Mouse (Mus musculus) cortical plate, adult 2 months (tissue): ENCODE data around the gene Cc2d2b. TPM values are rescaled to one million over a fixed set of nuclear protein-coding genes. Genes with fewer than 3 reads are reported as not detected.

ENCODE experiments used
- H3K27ac ChIP-seq: fragments of 200-500 bp; 2 replicates; pipeline ENCODE4 v1.5.1; 2012; ENCODE audit warnings: low read length, control low read depth, inconsistent platforms; ENCODE audit not compliant: insufficient read depth
- H3K4me1 ChIP-seq: fragments of 200-500 bp; 2 replicates; pipeline ENCODE4 v1.6.1; 2011; ENCODE audit warnings: low read length; ENCODE audit not compliant: control insufficient read depth, insufficient read depth
- H3K4me3 ChIP-seq: fragments of 200-500 bp; 2 replicates; pipeline ENCODE4 v1.5.1; 2011; ENCODE audit warnings: mild to moderate bottlenecking, low read length, control low read depth; ENCODE audit not compliant: insufficient read depth
- CTCF ChIP-seq: fragments of 200-500 bp; IDR thresholded peaks from 2 replicates; pipeline ENCODE4 v1.5.1; 2011; ENCODE audit warnings: mild to moderate bottlenecking, control low read depth, low read length; ENCODE audit not compliant: insufficient read depth; ENCODE audit errors: extremely low read depth
- POLR2A ChIP-seq: fragments of 200-500 bp; IDR thresholded peaks from 2 replicates; pipeline ENCODE4 v1.6.1; 2011; ENCODE audit warnings: mild to moderate bottlenecking, low read length, control low read depth; ENCODE audit not compliant: insufficient read depth; ENCODE audit errors: extremely low read depth
- polyA plus RNA-seq: library from polyadenylated mRNA; depleted of rRNA; stranded (reverse); fragments of >200 nt; gene quantifications from 2 replicates; pipeline ENCODE4 v1.2.3, GENCODE M21; 2012; rRNA removed

The Cc2d2b gene
- polyA plus RNA-seq, result 0.17 and 0.19 TPM in 2 replicates

DNA sequence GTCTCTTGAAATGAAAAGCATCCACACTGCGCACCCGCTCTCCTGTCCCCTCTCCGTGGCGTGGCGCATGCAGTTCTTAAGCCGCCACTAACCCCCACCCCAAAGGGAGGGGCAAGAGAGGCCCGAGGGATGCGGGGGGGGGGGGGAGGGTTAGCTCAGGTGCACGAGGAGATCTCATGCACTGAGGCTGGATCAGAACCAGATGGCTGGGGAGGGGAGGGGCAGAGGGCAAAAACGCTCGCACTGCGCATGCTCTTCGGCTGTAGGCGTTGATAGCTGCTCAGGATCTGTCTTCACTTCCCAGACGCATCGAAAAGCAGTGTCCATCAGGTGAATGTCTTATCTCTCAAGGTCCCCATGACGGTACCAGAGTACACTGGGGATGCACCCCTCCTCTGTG lies at the start of gene Cc2d2b:
TSS of gene Cc2d2b (plus strand) at position 195 of the 400 bp plus-strand sequence.
- TF ChIP-seq CTCF, result no peak
- no peak for TF ChIP-seq POLR2A
- Histone ChIP-seq H3K4me1 (no peaks in the 10 kb centered on the region), H3K4me3 (no peak within 1 kb of the TSS), H3K27ac (no peak within 1 kb of the TSS)

DNA sequence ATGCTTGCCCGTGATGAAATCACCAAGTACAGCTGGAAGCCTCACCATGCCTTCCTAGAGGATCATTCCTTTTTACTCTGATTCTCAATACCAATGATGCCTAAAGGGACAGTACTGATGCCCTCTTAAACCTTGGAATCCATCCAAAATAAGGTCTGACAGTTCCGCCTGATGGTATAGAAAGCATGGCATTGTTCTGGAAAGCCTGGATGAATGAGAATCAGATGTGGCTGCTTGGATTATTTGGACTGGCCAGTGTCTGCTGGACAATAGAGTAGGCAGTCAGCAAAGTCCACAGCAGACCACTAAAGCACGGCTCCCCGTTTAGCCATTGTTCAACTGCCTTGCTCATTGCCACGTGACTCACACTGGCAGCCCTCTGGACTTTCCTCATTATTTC lies 48.7 kb upstream of the Cc2d2b start:
- no peak overlapping the region for H3K4me3 ChIP-seq
- no peak for TF ChIP-seq CTCF
- H3K27ac ChIP-seq, result no peak overlapping the region
- no peaks in the 10 kb centered on the region for H3K4me1 ChIP-seq

DNA sequence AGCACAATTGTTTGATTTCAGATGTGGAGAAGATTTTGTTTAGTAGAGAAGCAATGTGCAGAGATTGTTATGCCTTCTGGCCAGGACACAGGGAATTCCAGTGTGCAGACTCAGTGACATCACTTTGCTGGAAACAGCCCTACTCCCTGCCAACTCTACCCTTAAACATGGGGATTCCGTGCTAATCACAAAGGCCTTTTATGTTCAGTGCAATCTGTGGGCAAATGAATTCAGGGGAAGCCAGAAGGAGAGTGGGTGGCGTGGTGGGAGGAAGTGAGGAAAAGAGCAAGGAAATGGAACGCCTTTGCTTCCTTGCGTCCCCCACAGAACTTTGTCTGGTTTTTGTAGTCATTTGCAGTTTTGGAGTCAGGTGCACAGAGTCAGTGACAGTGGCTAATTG lies 46.1 kb upstream of the Cc2d2b start:
- H3K27ac ChIP-seq, result no peak overlapping the region
- H3K4me1 ChIP-seq, result no peaks in the 10 kb centered on the region
- H3K4me3 ChIP-seq, result no peak overlapping the region
- TF ChIP-seq CTCF, result no peak
- TF ChIP-seq POLR2A, result no peak

DNA sequence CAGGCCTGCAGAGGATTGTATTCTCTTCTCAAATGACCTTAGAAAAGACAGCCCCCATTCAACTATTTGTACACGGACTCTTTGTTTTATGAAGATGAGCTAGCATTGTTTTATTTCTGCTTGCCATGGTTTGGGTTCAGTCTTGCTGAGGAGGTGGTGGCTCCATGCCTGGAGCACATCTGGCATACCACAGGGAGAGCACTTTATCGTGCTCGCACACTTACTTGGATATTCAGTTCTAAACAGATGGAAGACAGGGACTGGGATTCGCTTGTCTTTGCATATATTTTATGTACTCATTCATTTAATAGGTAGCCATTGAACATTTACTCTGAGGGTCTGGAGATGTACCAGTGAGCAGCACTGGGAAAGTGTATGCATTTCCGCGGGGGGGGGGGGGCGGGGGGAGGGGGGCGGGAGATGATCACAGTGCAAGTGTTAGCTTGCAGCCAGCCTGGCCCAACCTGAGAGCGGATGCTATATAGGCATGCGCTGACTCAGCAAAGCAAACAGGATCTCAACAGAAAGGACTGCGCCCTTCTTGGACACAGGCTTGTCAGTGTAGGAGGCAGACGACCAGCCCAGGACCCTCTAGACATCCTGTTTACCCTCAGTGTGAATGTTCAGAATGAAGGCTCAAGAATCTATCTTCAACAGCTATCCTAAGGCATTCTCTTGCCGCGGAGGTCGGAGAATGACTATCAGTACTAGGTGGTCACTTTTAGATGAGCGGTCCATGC lies 35.5 kb upstream of the Cc2d2b start:
- H3K4me1 ChIP-seq, result peaks cover 4% of the 10 kb centered on the region; the same call in 1 of the 2 replicates
- no peak for TF ChIP-seq CTCF
- TF ChIP-seq POLR2A, result no peak
- H3K27ac ChIP-seq, result peak overlapping the region; percentile 55
- no peak overlapping the region for H3K4me3 ChIP-seq

DNA sequence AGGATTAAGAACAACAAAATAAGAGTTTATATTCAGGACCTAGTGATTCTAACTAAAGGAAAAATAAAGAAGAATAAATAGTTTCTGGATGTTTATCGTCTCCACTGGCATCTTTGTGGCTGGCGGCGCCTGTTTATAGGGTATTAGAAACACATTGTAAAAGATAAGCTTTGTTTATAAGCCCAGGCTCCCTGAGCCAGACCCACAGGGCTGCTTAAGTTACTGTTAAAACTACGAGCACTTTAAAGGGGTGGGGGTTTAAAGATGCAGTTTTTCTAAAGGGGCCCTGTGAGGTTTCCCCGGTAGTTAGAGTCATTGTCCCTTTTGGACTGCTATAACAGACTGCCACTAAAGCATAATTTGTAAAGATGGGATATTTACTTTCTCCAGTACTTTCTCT lies 33.9 kb upstream of the Cc2d2b start:
- Histone ChIP-seq H3K4me3 (no peak overlapping the region), H3K27ac (no peak overlapping the region), H3K4me1 (peaks cover 5% of the 10 kb centered on the region; the same call in 1 of the 2 replicates)
- TF ChIP-seq CTCF, result no peak
- TF ChIP-seq POLR2A, result no peak

DNA sequence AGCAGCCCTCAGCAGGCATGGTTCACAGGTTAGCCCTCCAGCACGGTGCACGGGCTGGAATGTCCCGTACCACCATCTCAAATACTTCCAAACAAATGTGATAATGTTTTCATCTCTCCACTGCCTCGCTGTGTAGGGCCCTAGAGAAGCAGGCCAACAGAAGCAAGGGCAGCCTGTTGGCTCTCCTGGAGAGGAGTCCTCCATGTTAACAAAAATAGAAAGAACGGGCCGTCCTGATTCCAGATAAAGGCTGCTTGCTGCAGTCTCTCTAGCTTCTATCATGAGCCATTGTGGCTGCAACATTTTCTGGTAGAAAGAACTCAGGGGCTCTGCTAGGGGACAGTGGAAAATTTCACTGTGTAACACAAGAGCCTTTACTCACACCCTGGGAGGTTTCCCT lies 31.6 kb upstream of the Cc2d2b start:
- H3K4me3 ChIP-seq, result no peak overlapping the region
- H3K4me1 ChIP-seq, result peaks cover 8% of the 10 kb centered on the region
- no peak overlapping the region for H3K27ac ChIP-seq
- no peak for TF ChIP-seq CTCF
- no peak for TF ChIP-seq POLR2A

DNA sequence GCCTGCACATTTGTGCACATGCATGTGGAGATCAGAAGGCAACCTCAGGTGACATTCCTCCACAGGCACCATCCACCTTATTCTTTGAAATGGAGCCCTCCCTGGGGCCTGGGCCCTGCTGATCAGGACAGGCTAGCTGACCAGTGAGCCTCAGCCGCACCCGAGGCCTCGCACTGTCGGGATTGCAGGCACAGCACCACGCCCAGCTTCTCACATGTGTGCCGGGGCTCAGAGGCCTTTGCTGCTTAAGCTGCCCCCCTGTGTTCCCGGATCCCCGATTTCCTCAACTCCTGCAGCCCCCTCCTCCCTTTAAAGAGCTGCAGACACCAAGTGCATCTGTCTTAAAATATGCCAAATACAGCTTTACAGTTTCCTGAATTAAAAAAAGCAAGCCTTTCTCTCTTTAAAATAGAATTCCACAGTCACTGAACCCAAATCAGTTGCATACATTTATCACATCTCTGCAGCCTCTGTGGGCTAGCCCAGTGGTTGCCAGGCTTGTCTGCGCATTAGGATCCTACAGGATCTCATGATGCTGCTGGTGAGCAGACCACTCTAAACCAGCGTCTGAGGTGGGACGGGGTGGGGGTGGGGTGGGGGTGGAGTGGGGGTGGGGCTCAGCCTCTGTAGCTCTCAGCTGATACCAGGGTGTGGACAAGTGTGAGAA lies 29.0 kb upstream of the Cc2d2b start:
- Histone ChIP-seq H3K4me1 (peaks cover 5% of the 10 kb centered on the region), H3K4me3 (no peak overlapping the region), H3K27ac (no peak overlapping the region)
- TF ChIP-seq POLR2A, result no peak
- TF ChIP-seq CTCF, result no peak

DNA sequence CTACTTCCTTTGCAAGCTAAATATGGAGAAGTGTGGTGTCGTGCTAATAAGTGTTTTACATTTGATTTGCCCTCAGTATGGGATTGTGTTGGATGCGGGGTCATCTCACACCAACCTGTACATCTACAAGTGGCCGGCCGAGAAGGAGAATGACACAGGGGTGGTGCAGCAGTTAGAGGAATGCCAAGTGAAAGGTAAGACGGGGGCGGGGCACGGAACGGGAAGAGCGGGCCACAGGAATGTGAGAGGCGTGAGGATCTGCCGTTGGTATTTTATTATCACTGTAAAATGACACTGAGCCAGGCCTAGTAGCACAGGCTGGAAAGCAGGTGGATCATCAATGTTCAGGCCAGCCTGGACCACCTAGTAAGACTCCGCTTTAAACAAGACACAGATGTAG lies 28.2 kb upstream of the Cc2d2b start:
- H3K27ac ChIP-seq, result no peak overlapping the region
- TF ChIP-seq CTCF (no peak), POLR2A (no peak)
- no peak overlapping the region for H3K4me3 ChIP-seq
- H3K4me1 ChIP-seq, result peaks cover 5% of the 10 kb centered on the region

DNA sequence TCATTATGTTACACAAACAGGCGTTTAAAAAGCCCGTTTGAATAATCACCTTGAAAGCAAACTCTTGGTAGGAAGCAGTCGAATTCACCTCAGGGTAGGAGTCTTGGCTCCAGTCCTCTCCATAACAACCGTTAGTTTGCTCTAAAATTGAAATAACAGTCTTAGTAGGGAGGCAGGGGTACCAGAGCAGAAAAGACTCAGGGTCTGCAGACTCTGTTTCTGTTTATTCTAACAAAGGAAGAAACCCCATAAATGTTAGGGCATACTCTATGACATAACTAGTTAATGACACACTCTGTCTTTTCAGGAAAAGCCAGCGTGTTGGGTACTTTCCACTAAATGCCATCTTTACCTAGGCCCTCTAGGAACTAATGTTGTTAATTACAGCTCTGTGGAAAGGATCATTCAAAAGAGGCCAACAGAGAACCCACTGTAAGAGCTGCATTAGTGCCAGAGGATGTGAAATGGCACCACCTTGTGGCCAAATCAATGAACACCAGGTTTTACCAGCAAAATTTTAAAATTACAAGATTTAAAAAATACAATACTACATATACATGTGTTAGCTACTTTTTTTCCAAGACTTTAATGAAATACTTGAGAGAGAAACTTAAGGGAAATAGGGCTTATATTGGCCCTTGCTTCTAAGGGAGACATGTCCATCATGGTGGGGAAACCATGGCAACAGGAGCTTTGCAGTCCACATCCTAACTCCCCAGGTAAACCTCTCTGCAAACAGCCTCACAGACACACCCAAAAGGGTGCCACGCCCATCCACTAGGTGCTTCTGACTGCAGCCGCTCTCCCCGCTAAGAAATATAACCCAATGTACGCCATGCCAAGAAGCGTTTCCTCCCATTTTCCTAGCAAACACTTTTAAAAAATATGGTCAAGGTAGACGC lies 26.2 kb upstream of the Cc2d2b start:
- Histone ChIP-seq H3K4me1 (peaks cover 5% of the 10 kb centered on the region), H3K4me3 (no peak overlapping the region), H3K27ac (no peak overlapping the region)
- TF ChIP-seq CTCF (peak; percentile 68), POLR2A (no peak)

DNA sequence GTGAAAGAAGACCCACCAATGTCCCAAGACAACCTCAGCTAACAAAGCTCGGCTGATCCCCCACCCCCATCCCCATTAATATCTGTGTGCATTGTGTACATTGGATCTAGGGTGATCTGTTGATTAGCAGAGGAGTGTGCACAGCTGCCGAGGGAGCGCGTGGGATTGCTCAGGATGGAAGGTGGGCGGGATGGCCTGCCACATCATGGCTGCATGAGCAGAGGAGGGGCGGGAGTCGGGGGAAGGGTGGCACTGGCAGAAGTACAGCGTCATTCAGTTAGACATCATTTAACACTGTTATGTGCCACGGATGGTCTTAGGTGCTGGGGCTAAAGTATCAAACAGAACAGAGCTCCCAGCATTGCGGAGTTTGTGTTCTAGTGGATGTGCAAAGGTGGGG lies 25.0 kb upstream of the Cc2d2b start:
- Histone ChIP-seq H3K27ac (no peak overlapping the region), H3K4me3 (no peak overlapping the region)
- TF ChIP-seq POLR2A (no peak), CTCF (no peak)

More for the DNA sequence above, 25.0 kb upstream of the Cc2d2b start:
- peaks cover 5% of the 10 kb centered on the region for H3K4me1 ChIP-seq
